Mouse (Mus musculus) embryo, embryonic 9.5 days (tissue): ENCODE measurements at regions not wholly inside any gene's neighbourhood (a gene's known extent, or its start where the extent isn't known, plus 50 kb on each side); places are given as distances from the start of the nearest gene placed in this dataset.

Source experiments
- DNase-seq: peaks from one replicate; pipeline ENCODE4 v3.0.0-alpha.2; 2017; ENCODE audit errors: extremely low spot score

- no peak for DNase-seq
These were observed 150.5 kb upstream of the Wdr11 start for GRCm38 (mm10) chr7:129441085-129441617.

GRCm38 (mm10) chr7:129469496-129469895 is 122.2 kb upstream of the Wdr11 start:
- peak; percentile 71 for DNase-seq

- no peak for DNase-seq
These were observed 107.9 kb upstream of the Wdr11 start for GRCm38 (mm10) chr7:129483736-129484135.

GRCm38 (mm10) chr7:129506894-129507293 is 84.8 kb upstream of the Wdr11 start:
- DNase-seq = peak; percentile 36

- DNase-seq = peak; percentile 8
These were observed 82.0 kb upstream of the Wdr11 start for GRCm38 (mm10) chr7:129509631-129510132.

- no peak for DNase-seq
These were observed 77.0 kb upstream of the Wdr11 start for GRCm38 (mm10) chr7:129514619-129515018.

- DNase-seq = no peak
These were observed 67.2 kb upstream of the Wdr11 start for GRCm38 (mm10) chr7:129524369-129524915.

- no peak for DNase-seq
These were observed 65.7 kb upstream of the Wdr11 start for GRCm38 (mm10) chr7:129525985-129526384.

- no peak for DNase-seq
These were observed 63.4 kb upstream of the Wdr11 start for GRCm38 (mm10) chr7:129528263-129528662.

GRCm38 (mm10) chr7:129533366-129533905 is 58.2 kb upstream of the Wdr11 start:
- no peak for DNase-seq
